Mouse (Mus musculus) right cerebral cortex, postnatal 4 days (tissue): ENCODE results near the gene Dnajb5.
A peak's percentile ranks its signal among the peaks of the same experiment; 100 is the strongest.

Source experiments
- DNase-seq: peaks from one replicate; pipeline ENCODE4 v3.0.0-alpha.2; 2022

The Dnajb5 gene

GRCm38 (mm10) chr4:42945043-42945442 lies 4.6 kb upstream of the Dnajb5 start:
- no peak for DNase-seq

GRCm38 (mm10) chr4:42945445-42945844 lies 4.2 kb upstream of the Dnajb5 start:
- DNase-seq, result no peak

- DNase-seq, result peak; percentile 84
Observed at GRCm38 (mm10) chr4:42945952-42946351, 3.7 kb upstream of the Dnajb5 start.

- peak; percentile 93 for DNase-seq
Observed at GRCm38 (mm10) chr4:42946733-42947290, 2.8 kb upstream of the Dnajb5 start.

- DNase-seq, result no peak
Observed at GRCm38 (mm10) chr4:42948527-42948926, 1.1 kb upstream of the Dnajb5 start.

GRCm38 (mm10) chr4:42949051-42949675 lies 451 bp upstream of the Dnajb5 start:
- DNase-seq, result no peak

- peak; percentile 85 for DNase-seq
Observed at GRCm38 (mm10) chr4:42950065-42950558, 498 bp downstream of the Dnajb5 start.

- DNase-seq, result no peak
Observed at GRCm38 (mm10) chr4:42951206-42952195, 1.9 kb downstream of the Dnajb5 start.

GRCm38 (mm10) chr4:42952563-42952962 lies 2.9 kb downstream of the Dnajb5 start:
- no peak for DNase-seq

- no peak for DNase-seq
Observed at GRCm38 (mm10) chr4:42953435-42954094, 4.0 kb downstream of the Dnajb5 start.

GRCm38 (mm10) chr4:42954297-42954696 lies 4.7 kb downstream of the Dnajb5 start:
- DNase-seq, result peak; percentile 88

- DNase-seq, result no peak
Observed at GRCm38 (mm10) chr4:42955200-42955599, 5.6 kb downstream of the Dnajb5 start.

GRCm38 (mm10) chr4:42956581-42956980 lies 7.0 kb downstream of the Dnajb5 start:
- DNase-seq, result no peak

- no peak for DNase-seq
Observed at GRCm38 (mm10) chr4:42957306-42957705, 7.7 kb downstream of the Dnajb5 start.

- no peak for DNase-seq
Observed at GRCm38 (mm10) chr4:42957979-42958378, 8.4 kb downstream of the Dnajb5 start.

GRCm38 (mm10) chr4:42958942-42959341 lies 9.3 kb downstream of the Dnajb5 start:
- no peak for DNase-seq

- no peak for DNase-seq
Observed at GRCm38 (mm10) chr4:42959382-42959781, 9.8 kb downstream of the Dnajb5 start.

- DNase-seq, result peak; percentile 65
Observed at GRCm38 (mm10) chr4:42961592-42961991, 12.0 kb downstream of the Dnajb5 start.

GRCm38 (mm10) chr4:42963480-42963879 lies 13.9 kb downstream of the Dnajb5 start:
- no peak for DNase-seq

GRCm38 (mm10) chr4:42965039-42965719 lies 15.6 kb downstream of the Dnajb5 start:
- DNase-seq, result peak; percentile 39

GRCm38 (mm10) chr4:42969304-42969703 lies 19.7 kb downstream of the Dnajb5 start, which contains the start of gene 1700022I11Rik:
Gene 1700022I11Rik (plus strand): TSS chr4:42969604.
- no peak for DNase-seq

GRCm38 (mm10) chr4:42972952-42973351 lies 23.3 kb downstream of the Dnajb5 start:
- no peak for DNase-seq
